Mouse (Mus musculus) megakaryocyte, embryonic 14.5 days (primary cell): ENCODE data around the gene Lnx1.

Source experiments
- FLI1 ChIP-seq: IDR thresholded peaks from 2 replicates; pipeline ENCODE4 v1.6.1; 2012; ENCODE audit warnings: low read length, inconsistent platforms, mixed read lengths
- GATA1 ChIP-seq: IDR thresholded peaks from 3 replicates; pipeline ENCODE4 v1.6.1; 2012; ENCODE audit warnings: mixed read lengths, low read length, inconsistent platforms, borderline replicate concordance

- no peak for TF ChIP-seq GATA1
- no peak for TF ChIP-seq FLI1
These were observed 68.3 kb downstream of the Lnx1 start for GRCm38 (mm10) chr5:74634391-74634790.
